Mouse (Mus musculus): ENCODE data around the gene Per2.

DNA sequence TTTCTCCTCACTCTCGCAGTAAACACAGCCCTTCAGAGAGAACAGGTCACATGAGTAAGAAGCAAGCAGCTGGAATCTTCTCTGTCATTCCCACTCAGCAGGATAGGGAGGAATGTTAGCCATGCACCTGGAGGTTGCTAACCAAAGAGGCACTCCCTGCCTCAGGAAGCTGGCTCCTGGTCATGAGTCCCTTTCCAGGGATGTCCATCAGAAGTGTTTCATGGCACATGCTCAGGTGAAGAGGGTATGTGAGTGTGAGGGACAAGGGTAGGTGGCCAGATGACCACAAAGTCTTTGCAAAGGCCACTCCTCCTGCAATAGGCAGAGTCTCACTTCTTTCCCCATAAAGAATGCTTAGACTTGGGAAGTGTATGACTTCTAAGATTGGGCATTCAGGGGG lies 41.1 kb downstream of the Per2 start:
- TF ChIP-seq CTCF (IDR thresholded peaks at IDR 0.05; ENCODE audit: borderline replicate concordance, insufficient read depth, low read length) (no peak), POLR2A (IDR thresholded peaks at IDR 0.05; ENCODE audit: low read depth, low read length) (no peak)

All from embryonic fibroblast, embryonic 13.5 days (primary cell).